Mouse (Mus musculus): ENCODE data around the gene Ptpru. TPM values are rescaled to one million over a fixed set of nuclear protein-coding genes. Genes with fewer than 3 reads are reported as not detected.

Ptpru gene
- polyA plus RNA-seq, 1 experiment from 2014 or later: 27.5 TPM

- TF ChIP-seq CTCF (IDR thresholded peaks at IDR 0.05; ENCODE audit: low read depth): no peak
- ATAC-seq (replicated peaks; ENCODE audit: low FRiP score, low read depth) (no peak), DNase-seq (ENCODE audit: low spot score) (no peak)
- Histone ChIP-seq H3K36me3 (ENCODE audit: insufficient read depth, low read length) (no peaks in the 10 kb centered on the region), H3K27ac (no peak overlapping the region), H3K9me3 (replicated peaks; ENCODE audit: low read length) (no peaks in the 10 kb centered on the region), H3K4me2 (ENCODE audit: low read length) (peak overlapping the region; percentile 85), H3K4me3 (replicated peaks; ENCODE audit: low read depth, low read length) (peak overlapping the region; percentile 71), H3K9ac (ENCODE audit: low read depth, low read length) (peak overlapping the region; percentile 98), H3K4me1 (replicated peaks; ENCODE audit: insufficient read depth, low read length) (peaks cover 25% of the 10 kb centered on the region), H3K27me3 (ENCODE audit: insufficient read depth, low read length) (no peaks in the 10 kb centered on the region)
- WGBS: 29% methylated on average over 3 of the region's 3 CpGs
These were observed 37.2 kb upstream of the Ptpru start for GRCm38 (mm10) chr4:131875242-131875641.

DNA sequence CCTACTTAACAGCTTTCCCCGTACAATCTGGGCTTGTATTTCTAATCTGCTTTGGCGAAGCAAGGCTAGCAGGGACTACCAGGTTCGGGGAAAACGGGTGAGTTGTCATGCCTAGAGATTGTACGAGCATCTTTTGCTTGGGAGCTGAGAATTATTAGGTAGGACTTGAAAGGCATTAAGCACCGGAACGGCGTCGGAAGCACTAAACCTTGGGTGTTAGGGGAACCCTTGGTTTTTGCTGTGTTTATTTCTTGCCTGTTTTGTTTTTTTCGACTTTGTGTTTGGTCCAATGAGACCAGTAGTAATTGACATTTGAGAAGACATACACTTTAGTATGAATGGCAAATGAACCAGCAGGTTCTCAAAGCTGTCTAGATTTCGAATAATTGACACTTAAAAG is 36.5 kb upstream of the Ptpru start:
- Histone ChIP-seq H3K9me3 (replicated peaks; ENCODE audit: low read length) (no peaks in the 10 kb centered on the region), H3K36me3 (ENCODE audit: insufficient read depth, low read length) (no peaks in the 10 kb centered on the region), H3K4me3 (replicated peaks; ENCODE audit: low read depth, low read length) (peak overlapping the region; percentile 71), H3K4me2 (ENCODE audit: low read length) (peak overlapping the region; percentile 85), H3K27ac (peak overlapping the region; percentile 99), H3K27me3 (ENCODE audit: insufficient read depth, low read length) (no peaks in the 10 kb centered on the region), H3K4me1 (replicated peaks; ENCODE audit: insufficient read depth, low read length) (peaks cover 22% of the 10 kb centered on the region), H3K9ac (ENCODE audit: low read depth, low read length) (peak overlapping the region; percentile 98)
- 2% methylated on average over 11 of the region's 11 CpGs for WGBS
- ATAC-seq (replicated peaks; ENCODE audit: low FRiP score, low read depth) (no peak), DNase-seq (ENCODE audit: low spot score) (no peak)
- TF ChIP-seq CTCF (IDR thresholded peaks at IDR 0.05; ENCODE audit: low read depth): no peak

- peak overlapping the region; percentile 98 for H3K9ac ChIP-seq (ENCODE audit: low read depth, low read length)
- under 1% methylated on average over 20 of the region's 20 CpGs for WGBS
- no peak for ATAC-seq (replicated peaks; ENCODE audit: low FRiP score, low read depth)
- peaks cover 22% of the 10 kb centered on the region for H3K4me1 ChIP-seq (replicated peaks; ENCODE audit: insufficient read depth, low read length)
- no peaks in the 10 kb centered on the region for H3K27me3 ChIP-seq (ENCODE audit: insufficient read depth, low read length)
- H3K4me2 ChIP-seq (ENCODE audit: low read length): peak overlapping the region; percentile 85
- peak overlapping the region; percentile 71 for H3K4me3 ChIP-seq (replicated peaks; ENCODE audit: low read depth, low read length)
- no peak for TF ChIP-seq CTCF (IDR thresholded peaks at IDR 0.05; ENCODE audit: low read depth)
- H3K9me3 ChIP-seq (replicated peaks; ENCODE audit: low read length): no peaks in the 10 kb centered on the region
- H3K36me3 ChIP-seq (ENCODE audit: insufficient read depth, low read length): no peaks in the 10 kb centered on the region
- H3K27ac ChIP-seq: peak overlapping the region; percentile 99
- DNase-seq (ENCODE audit: low spot score): peak; percentile 70
These were observed 36.1 kb upstream of the Ptpru start for GRCm38 (mm10) chr4:131874169-131874536.

DNA sequence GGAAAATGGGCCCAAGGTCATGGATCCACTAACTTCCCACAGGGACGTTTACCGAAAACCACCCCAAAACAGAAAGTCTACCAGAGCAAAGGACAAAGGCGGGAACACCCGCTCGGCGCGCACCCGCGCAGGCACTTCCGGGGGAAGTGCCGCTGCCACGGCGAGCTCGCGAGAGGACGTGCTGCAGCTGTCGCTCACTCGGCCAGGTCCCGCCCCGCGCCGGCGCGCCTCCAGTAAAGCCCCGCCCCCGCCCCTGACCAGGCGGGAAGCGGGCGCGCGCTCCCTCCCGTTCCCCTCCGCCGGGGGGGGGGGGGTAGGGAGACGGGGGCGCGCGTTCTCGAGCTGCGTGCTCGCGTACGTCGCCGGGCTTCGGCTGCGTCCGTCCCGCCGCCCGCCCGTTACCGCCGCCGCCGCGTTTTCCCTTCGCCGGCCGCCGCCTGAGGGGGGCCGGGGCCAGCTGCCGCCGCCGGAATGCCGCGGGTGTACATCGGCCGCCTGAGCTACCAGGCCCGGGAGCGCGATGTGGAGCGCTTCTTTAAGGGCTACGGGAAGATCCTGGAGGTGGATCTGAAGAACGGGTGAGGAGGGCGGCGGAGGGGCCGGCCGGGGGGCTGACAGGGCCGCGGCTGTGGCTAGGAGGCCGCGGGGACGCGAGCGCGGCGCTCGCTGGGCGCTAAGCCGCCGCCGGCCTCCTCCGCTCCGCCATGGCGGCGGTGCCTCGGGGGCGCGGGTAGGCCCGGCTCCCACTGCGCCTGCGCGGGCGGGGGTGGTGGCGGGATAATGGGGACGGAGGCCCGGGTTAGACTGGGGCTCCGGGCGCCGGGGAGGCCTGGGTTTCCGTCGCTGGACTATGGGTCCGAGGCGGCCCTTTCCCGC is 35.4 kb upstream of the Ptpru start, which contains the start of gene Srsf4:
Srsf4 (plus strand) TSS at position 325 of the 876 bp plus-strand sequence.
- H3K9me3 ChIP-seq (replicated peaks; ENCODE audit: low read length): no peaks in the 10 kb centered on the region
- H3K36me3 ChIP-seq (ENCODE audit: insufficient read depth, low read length): no peaks in the 10 kb centered on the region
- H3K4me3 ChIP-seq (replicated peaks; ENCODE audit: low read depth, low read length): peak within 1 kb of the TSS; percentile 71
- H3K4me2 ChIP-seq (ENCODE audit: low read length): peak within 1 kb of the TSS; percentile 85
- peak within 1 kb of the TSS; percentile 98 for H3K9ac ChIP-seq (ENCODE audit: low read depth, low read length)
- under 1% methylated on average over 80 of the region's 116 CpGs for WGBS
- H3K27ac ChIP-seq: peak within 1 kb of the TSS; percentile 99
- H3K4me1 ChIP-seq (replicated peaks; ENCODE audit: insufficient read depth, low read length): peaks cover 22% of the 10 kb centered on the region
- no peak for TF ChIP-seq CTCF (IDR thresholded peaks at IDR 0.05; ENCODE audit: low read depth)
- H3K27me3 ChIP-seq (ENCODE audit: insufficient read depth, low read length): no peaks in the 10 kb centered on the region
- DNase-seq (ENCODE audit: low spot score): peak; percentile 96
- ATAC-seq (replicated peaks; ENCODE audit: low FRiP score, low read depth): peak; percentile 95

- Histone ChIP-seq H3K4me2 (ENCODE audit: low read length) (peak overlapping the region; percentile 67), H3K27ac (peak overlapping the region; percentile 76), H3K4me3 (replicated peaks; ENCODE audit: low read depth, low read length) (peak overlapping the region; percentile 71), H3K4me1 (replicated peaks; ENCODE audit: insufficient read depth, low read length) (peaks cover 20% of the 10 kb centered on the region), H3K9ac (ENCODE audit: low read depth, low read length) (peak overlapping the region; percentile 98), H3K36me3 (ENCODE audit: insufficient read depth, low read length) (no peaks in the 10 kb centered on the region), H3K9me3 (replicated peaks; ENCODE audit: low read length) (no peaks in the 10 kb centered on the region), H3K27me3 (ENCODE audit: insufficient read depth, low read length) (no peaks in the 10 kb centered on the region)
- WGBS: 8% methylated on average over 11 of the region's 11 CpGs
- ATAC-seq (replicated peaks; ENCODE audit: low FRiP score, low read depth) (no peak; the same call in 1 of the 2 replicates), DNase-seq (ENCODE audit: low spot score) (peak; percentile 27)
- no peak for TF ChIP-seq CTCF (IDR thresholded peaks at IDR 0.05; ENCODE audit: low read depth)
These were observed 34.7 kb upstream of the Ptpru start for GRCm38 (mm10) chr4:131872672-131873292.

DNA sequence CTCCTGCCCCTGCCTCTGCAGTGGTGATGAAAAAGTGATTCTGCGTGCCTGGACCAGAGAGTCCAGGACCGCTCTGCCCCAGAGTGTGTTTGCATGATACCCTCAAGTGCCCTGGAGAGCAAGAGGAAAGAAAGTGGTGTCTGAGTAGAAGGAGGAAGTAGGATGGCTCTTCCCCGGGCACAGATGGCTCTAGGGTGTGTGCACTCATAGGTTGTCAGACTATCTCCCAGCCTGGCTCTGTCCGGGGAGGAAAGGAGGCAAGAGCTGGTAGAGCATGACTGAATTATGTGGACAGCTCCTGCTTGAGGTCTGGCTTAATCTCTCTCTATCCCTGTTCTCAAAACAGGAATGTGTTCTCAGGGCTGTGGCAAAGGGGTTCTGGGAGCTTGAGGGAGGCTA is 23.3 kb upstream of the Ptpru start:
- no peaks in the 10 kb centered on the region for H3K4me1 ChIP-seq (replicated peaks; ENCODE audit: insufficient read depth, low read length)
- no peak overlapping the region for H3K27ac ChIP-seq
- WGBS: 54% methylated on average over 4 of the region's 4 CpGs
- no peak overlapping the region for H3K9ac ChIP-seq (ENCODE audit: low read depth, low read length)
- H3K9me3 ChIP-seq (replicated peaks; ENCODE audit: low read length): no peaks in the 10 kb centered on the region
- no peak overlapping the region for H3K4me2 ChIP-seq (ENCODE audit: low read length)
- no peak for TF ChIP-seq CTCF (IDR thresholded peaks at IDR 0.05; ENCODE audit: low read depth)
- H3K36me3 ChIP-seq (ENCODE audit: insufficient read depth, low read length): peaks cover 13% of the 10 kb centered on the region
- no peaks in the 10 kb centered on the region for H3K27me3 ChIP-seq (ENCODE audit: insufficient read depth, low read length)
- DNase-seq (ENCODE audit: low spot score) (peak; percentile 54), ATAC-seq (replicated peaks; ENCODE audit: low FRiP score, low read depth) (no peak)
- H3K4me3 ChIP-seq (replicated peaks; ENCODE audit: low read depth, low read length): no peak overlapping the region
